Mouse (Mus musculus) small intestine, adult 2 months (tissue): ENCODE data around the gene B9d2. TPM values are rescaled to one million over a fixed set of nuclear protein-coding genes. Genes with fewer than 3 reads are reported as not detected.

ENCODE experiments used
- H3K27ac ChIP-seq: fragments of 200-500 bp; 2 replicates; pipeline ENCODE4 v1.5.1; 2012; ENCODE audit warnings: low read depth, low read length, control low read depth, inconsistent platforms; ENCODE audit not compliant: insufficient read depth
- H3K27me3 ChIP-seq: fragments of 200-500 bp; 2 replicates; pipeline ENCODE4 v1.6.1; 2012; ENCODE audit warnings: mild to moderate bottlenecking, moderate library complexity, low read length, inconsistent platforms; ENCODE audit not compliant: control insufficient read depth, insufficient read depth
- H3K36me3 ChIP-seq: fragments of 200-500 bp; 2 replicates; pipeline ENCODE4 v1.6.1; 2012; ENCODE audit warnings: mild to moderate bottlenecking, low read length, control low read depth, inconsistent platforms; ENCODE audit not compliant: control insufficient read depth, insufficient read depth
- H3K4me1 ChIP-seq: fragments of 200-500 bp; 2 replicates; pipeline ENCODE4 v1.6.1; 2012; ENCODE audit warnings: low read length, inconsistent platforms, mixed read lengths; ENCODE audit not compliant: control insufficient read depth, insufficient read depth, insufficient read length
- H3K4me3 ChIP-seq: fragments of 200-500 bp; 2 replicates; pipeline ENCODE4 v1.5.1; 2012; ENCODE audit warnings: low read depth, mild to moderate bottlenecking, control low read depth, inconsistent platforms, low read length, moderate library complexity
- CTCF ChIP-seq: fragments of 200-500 bp; IDR thresholded peaks from 2 replicates; pipeline ENCODE4 v1.5.1; 2012; ENCODE audit warnings: low read depth, mild to moderate bottlenecking, control low read depth, inconsistent platforms, low read length, moderate library complexity, mixed read lengths; ENCODE audit not compliant: insufficient replicate concordance, insufficient read length; ENCODE audit errors: extremely low read depth
- POLR2A ChIP-seq: fragments of 200-500 bp; IDR thresholded peaks from 2 replicates; pipeline ENCODE4 v1.6.1; 2012; ENCODE audit warnings: low read depth, mild to moderate bottlenecking, control low read depth, inconsistent platforms, low read length, moderate library complexity
- WGBS: fragments of 180-500 bp; shearing (Covaris S2); methylation state at CpG from one replicate; pipeline ENCODE4 v1.1.7; 2018; 5-methylcytosine and 5-hydroxymethylcytosine counted together
- polyA plus RNA-seq: library from polyadenylated mRNA; depleted of rRNA; stranded (reverse); fragments of >200 nt; gene quantifications from 2 replicates; pipeline ENCODE4 v1.2.3, GENCODE M21; 2012; rRNA removed

The B9d2 gene
- 21.8 and 33.2 TPM in 2 replicates for polyA plus RNA-seq

DNA sequence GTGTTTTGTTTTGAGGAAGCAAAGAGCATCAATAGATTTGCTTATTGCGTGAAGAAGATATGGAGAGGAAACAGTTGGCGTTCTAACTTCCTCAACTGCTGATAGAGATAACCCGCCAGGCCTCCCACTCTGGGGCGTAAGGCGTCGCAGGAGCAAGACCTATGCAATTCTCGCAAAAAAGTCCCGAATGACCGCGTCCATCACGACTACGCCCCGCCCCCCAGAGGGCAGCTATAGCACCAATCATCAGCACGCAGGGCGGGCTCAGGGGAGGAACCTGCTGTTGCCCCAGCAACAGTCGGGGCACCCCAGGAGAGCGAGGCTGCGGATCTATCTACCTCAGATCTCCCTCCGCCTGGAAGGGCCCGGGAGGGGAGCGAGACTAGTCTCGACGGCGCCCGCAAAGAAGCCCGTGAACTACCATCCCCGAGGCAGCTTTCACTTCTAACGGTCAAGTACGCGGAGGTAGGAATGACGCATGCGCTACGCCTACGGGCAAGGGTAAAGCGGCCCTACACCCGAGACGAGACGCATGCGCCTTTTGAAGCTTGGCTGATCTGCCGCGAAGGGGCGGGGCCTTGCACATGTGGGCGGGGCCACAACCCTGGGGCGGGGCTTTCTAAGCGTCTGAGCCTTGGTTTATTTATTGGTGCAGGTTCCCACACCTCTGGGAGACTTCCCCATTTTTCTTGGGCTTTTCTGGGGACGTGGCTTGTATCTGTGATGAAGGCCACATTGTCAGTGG is at the start of gene B9d2:
Gene B9d2, plus strand, starts transcription at position 267 of the 745 bp plus-strand sequence.
- H3K36me3 ChIP-seq = no peaks in the 10 kb centered on the region
- WGBS = under 1% methylated on average over 46 of the region's 46 CpGs
- H3K4me1 ChIP-seq = peaks cover 12% of the 10 kb centered on the region
- peak within 1 kb of the TSS; percentile 86 for H3K4me3 ChIP-seq
- TF ChIP-seq POLR2A (peak; percentile 50), CTCF (no peak)
- peak within 1 kb of the TSS; percentile 92 for H3K27ac ChIP-seq
- no peaks in the 10 kb centered on the region for H3K27me3 ChIP-seq

DNA sequence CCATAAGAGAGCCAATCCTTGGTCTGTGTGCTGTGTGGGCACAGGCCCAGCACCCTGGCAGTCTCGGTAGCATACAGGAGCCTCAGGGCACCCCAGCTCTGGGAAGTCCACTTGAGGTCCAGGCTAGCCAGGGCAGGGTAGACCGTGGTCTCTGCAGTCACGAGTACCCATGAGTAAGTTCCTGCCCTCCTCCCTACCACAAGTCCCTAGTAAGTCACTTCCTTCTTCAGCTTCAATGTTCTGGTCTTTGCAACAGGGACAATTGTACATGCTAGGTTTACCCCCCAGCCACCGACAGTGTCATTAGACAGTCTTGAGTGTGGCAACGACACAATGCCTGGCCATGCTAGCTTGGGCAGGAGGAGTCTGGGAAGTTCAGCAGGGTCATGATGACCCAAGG is 47.9 kb upstream of the B9d2 start:
- Histone ChIP-seq H3K4me3 (no peak overlapping the region), H3K27ac (peak overlapping the region; percentile 40), H3K36me3 (peaks cover 6% of the 10 kb centered on the region; the same call in 1 of the 2 replicates), H3K27me3 (no peaks in the 10 kb centered on the region), H3K4me1 (peaks cover 10% of the 10 kb centered on the region)
- no peak for TF ChIP-seq CTCF
- TF ChIP-seq POLR2A = no peak
- WGBS = 80% methylated on average over 5 of the region's 5 CpGs

DNA sequence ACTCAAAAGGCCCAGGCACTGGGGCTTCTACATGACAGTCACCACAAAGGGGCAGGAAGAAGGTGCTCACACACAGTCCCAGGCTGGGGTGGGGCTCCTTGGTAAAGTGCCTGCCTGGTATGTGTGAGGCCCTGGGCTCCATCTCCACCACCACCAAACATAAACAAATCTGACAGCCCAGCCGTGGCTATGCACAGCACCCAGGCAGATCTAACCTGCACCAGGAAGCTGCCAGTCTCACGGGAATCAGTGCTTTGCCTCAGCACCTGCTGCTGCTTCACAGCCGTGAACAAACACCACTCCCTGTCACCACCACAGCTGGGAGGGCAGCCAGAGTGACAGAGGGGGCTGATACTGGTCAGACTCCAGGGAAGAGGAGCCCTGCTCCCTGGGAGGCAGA is 44.2 kb upstream of the B9d2 start:
- Histone ChIP-seq H3K36me3 (peaks cover 6% of the 10 kb centered on the region; the same call in 1 of the 2 replicates), H3K4me1 (peaks cover 9% of the 10 kb centered on the region), H3K4me3 (no peak overlapping the region), H3K27me3 (no peaks in the 10 kb centered on the region), H3K27ac (no peak overlapping the region)
- TF ChIP-seq CTCF (no peak), POLR2A (no peak)
- WGBS = 18% methylated on average over 3 of the region's 3 CpGs

DNA sequence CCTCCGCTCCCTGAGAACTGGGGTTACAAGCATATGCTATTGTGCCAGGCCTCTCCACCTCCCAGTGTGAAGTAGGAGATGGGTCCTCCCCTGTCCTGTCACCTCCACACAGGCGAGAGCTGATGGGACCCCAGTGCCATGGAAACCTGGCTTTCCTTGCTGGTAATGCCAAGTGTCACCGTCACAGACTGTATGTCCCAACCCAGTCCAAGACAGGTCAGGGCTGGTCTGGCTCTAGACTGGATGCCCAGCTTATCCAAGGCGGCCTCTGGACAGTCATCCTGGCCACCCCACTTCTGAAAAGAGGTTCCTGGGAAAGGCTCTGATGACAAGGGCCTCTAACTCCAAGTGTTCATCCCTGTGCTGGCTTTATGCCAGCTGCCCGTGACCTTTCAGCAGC is 43.5 kb upstream of the B9d2 start:
- Histone ChIP-seq H3K4me3 (no peak overlapping the region), H3K36me3 (peaks cover 4% of the 10 kb centered on the region; the same call in 1 of the 2 replicates), H3K27ac (no peak overlapping the region), H3K4me1 (peaks cover 9% of the 10 kb centered on the region), H3K27me3 (no peaks in the 10 kb centered on the region)
- 89% methylated on average over 5 of the region's 5 CpGs for WGBS
- TF ChIP-seq POLR2A (no peak), CTCF (no peak)

DNA sequence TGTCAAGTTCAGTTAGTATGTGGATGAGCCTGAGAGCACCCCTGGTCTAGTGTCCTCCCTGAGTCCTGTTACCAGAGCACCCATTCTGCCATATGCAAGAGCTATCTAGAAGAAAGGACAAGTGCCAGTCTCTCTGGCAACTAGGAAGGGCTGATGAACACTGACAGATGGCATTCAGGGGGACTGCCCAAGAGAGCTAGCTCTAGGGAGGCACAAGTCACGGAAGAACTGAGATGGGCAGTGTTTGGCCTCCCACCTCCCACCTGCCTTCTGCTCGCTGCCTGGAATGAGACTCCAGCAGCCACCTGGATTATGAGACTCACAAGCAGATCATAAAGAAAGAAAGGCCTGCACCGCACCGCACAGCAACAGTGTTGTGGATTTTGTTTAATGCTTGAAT is 40.8 kb upstream of the B9d2 start:
- Histone ChIP-seq H3K27me3 (no peaks in the 10 kb centered on the region), H3K4me1 (peaks cover 3% of the 10 kb centered on the region; the same call in 1 of the 2 replicates), H3K27ac (no peak overlapping the region), H3K36me3 (peaks cover 4% of the 10 kb centered on the region; the same call in 1 of the 2 replicates), H3K4me3 (no peak overlapping the region)
- TF ChIP-seq CTCF (no peak), POLR2A (no peak)
- 98% methylated on average over 4 of the region's 4 CpGs for WGBS

DNA sequence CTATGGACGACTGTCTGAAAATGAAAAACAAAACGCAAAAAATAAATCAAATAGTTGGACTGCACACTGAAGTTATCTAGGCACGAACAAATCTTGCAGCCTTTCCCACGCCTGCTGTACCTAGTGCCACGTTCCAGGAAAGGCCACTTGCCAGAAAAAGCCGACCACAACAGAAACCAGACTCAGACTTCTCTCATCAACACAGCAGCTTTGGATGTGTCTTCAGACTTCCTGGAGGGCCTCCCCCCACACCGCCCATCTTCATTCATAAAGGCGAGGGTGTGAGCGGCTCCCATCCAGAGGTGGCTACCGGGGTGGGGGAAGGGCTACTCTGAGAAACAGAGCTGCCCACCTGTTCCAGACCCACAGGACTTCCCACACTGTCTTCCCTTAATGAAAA is 36.4 kb upstream of the B9d2 start:
- peaks cover 5% of the 10 kb centered on the region; the same call in 1 of the 2 replicates for H3K36me3 ChIP-seq
- no peaks in the 10 kb centered on the region for H3K27me3 ChIP-seq
- WGBS = 73% methylated on average over 10 of the region's 10 CpGs
- H3K4me3 ChIP-seq = no peak overlapping the region
- H3K4me1 ChIP-seq = no peaks in the 10 kb centered on the region
- H3K27ac ChIP-seq = no peak overlapping the region
- no peak for TF ChIP-seq POLR2A
- no peak for TF ChIP-seq CTCF

DNA sequence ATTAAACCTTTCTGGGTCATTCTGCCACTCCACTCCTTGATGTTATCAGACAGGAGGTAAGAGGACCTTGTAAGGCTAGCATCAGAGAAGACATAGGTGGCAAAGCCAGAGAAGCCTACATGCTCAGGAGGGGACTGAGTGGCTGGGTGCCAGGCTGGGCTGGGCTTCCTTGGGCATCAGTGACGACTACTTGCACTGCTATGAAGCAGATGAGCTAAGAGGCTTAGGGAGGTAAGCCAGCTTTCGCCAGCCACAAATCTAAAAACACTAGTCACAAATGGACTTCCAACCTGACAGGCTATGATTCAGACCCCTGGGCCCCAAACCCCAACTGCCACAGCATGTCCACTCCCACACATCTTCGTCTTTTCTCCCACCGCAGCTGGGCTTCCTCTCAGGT is 35.9 kb upstream of the B9d2 start:
- TF ChIP-seq POLR2A = no peak
- no peak for TF ChIP-seq CTCF
- no peaks in the 10 kb centered on the region for H3K4me1 ChIP-seq
- no peaks in the 10 kb centered on the region for H3K27me3 ChIP-seq
- peaks cover 5% of the 10 kb centered on the region; the same call in 1 of the 2 replicates for H3K36me3 ChIP-seq
- no peak overlapping the region for H3K27ac ChIP-seq
- H3K4me3 ChIP-seq = no peak overlapping the region
- 83% methylated on average over 4 of the region's 4 CpGs for WGBS
